Mouse (Mus musculus): ENCODE results near the gene Jsrp1. TPM values are rescaled to one million over a fixed set of nuclear protein-coding genes. Genes with fewer than 3 reads are reported as not detected.

Gene Jsrp1
- polyA plus RNA-seq, 1 experiment: not detected

- peaks cover 6% of the 10 kb centered on the region; the same call in 1 of the 2 replicates for H3K4me1 ChIP-seq (replicated peaks; ENCODE audit: control insufficient read depth, insufficient read depth, low read length)
Observed at GRCm38 (mm10) chr10:80766161-80766815, 47.0 kb downstream of the Jsrp1 start.

GRCm38 (mm10) chr10:80765746-80766145, 47.6 kb downstream of the Jsrp1 start:
- TF ChIP-seq POLR2A (IDR thresholded peaks at IDR 0.05; ENCODE audit: control insufficient read depth, extremely low read depth, insufficient read depth, low read length, poor library complexity) (no peak), CTCF (IDR thresholded peaks at IDR 0.05; ENCODE audit: borderline replicate concordance, control insufficient read depth, extremely low read depth, insufficient read depth, low read length, poor library complexity) (no peak)
- DNase-seq: no peak
- Histone ChIP-seq H3K4me1 (replicated peaks; ENCODE audit: control insufficient read depth, insufficient read depth, low read length) (peaks cover 10% of the 10 kb centered on the region; the same call in 1 of the 2 replicates), H3K27ac (ENCODE audit: control insufficient read depth, insufficient read depth, low read length) (no peak overlapping the region), H3K36me3 (ENCODE audit: control insufficient read depth, insufficient read depth, low read length) (peaks cover 42% of the 10 kb centered on the region), H3K4me3 (ENCODE audit: control insufficient read depth, insufficient read depth, low read length) (no peak overlapping the region), H3K27me3 (ENCODE audit: control insufficient read depth, insufficient read depth, low read length) (no peaks in the 10 kb centered on the region)
- WGBS: 98% methylated on average over 2 of the region's 2 CpGs

More at GRCm38 (mm10) chr10:80766161-80766815, 47.0 kb downstream of the Jsrp1 start:
- Histone ChIP-seq H3K36me3 (ENCODE audit: control insufficient read depth, insufficient read depth, low read length) (peaks cover 47% of the 10 kb centered on the region), H3K27ac (ENCODE audit: control insufficient read depth, insufficient read depth, low read length) (no peak overlapping the region), H3K4me3 (ENCODE audit: control insufficient read depth, insufficient read depth, low read length) (no peak overlapping the region), H3K27me3 (ENCODE audit: control insufficient read depth, insufficient read depth, low read length) (no peaks in the 10 kb centered on the region)
- 98% methylated on average over 10 of the region's 10 CpGs for WGBS
- no peak for DNase-seq
- no peak for TF ChIP-seq CTCF (IDR thresholded peaks at IDR 0.05; ENCODE audit: borderline replicate concordance, control insufficient read depth, extremely low read depth, insufficient read depth, low read length, poor library complexity)
- TF ChIP-seq POLR2A (IDR thresholded peaks at IDR 0.05; ENCODE audit: control insufficient read depth, extremely low read depth, insufficient read depth, low read length, poor library complexity): no peak

- no peak for DNase-seq
- H3K27me3 ChIP-seq (ENCODE audit: control insufficient read depth, insufficient read depth, low read length): no peaks in the 10 kb centered on the region
- peaks cover 26% of the 10 kb centered on the region for H3K36me3 ChIP-seq (ENCODE audit: control insufficient read depth, insufficient read depth, low read length)
- H3K27ac ChIP-seq (ENCODE audit: control insufficient read depth, insufficient read depth, low read length): no peak overlapping the region
- 18% methylated on average over 2 of the region's 2 CpGs for WGBS
- TF ChIP-seq CTCF (IDR thresholded peaks at IDR 0.05; ENCODE audit: borderline replicate concordance, control insufficient read depth, extremely low read depth, insufficient read depth, low read length, poor library complexity) (no peak), POLR2A (IDR thresholded peaks at IDR 0.05; ENCODE audit: control insufficient read depth, extremely low read depth, insufficient read depth, low read length, poor library complexity) (no peak)
- H3K4me3 ChIP-seq (ENCODE audit: control insufficient read depth, insufficient read depth, low read length): no peak overlapping the region
- H3K4me1 ChIP-seq (replicated peaks; ENCODE audit: control insufficient read depth, insufficient read depth, low read length): peaks cover 11% of the 10 kb centered on the region; the same call in 1 of the 2 replicates
Observed at GRCm38 (mm10) chr10:80763502-80763901, 49.8 kb downstream of the Jsrp1 start.

- peaks cover 15% of the 10 kb centered on the region for H3K36me3 ChIP-seq (ENCODE audit: control insufficient read depth, insufficient read depth, low read length)
- peaks cover 24% of the 10 kb centered on the region for H3K4me1 ChIP-seq (replicated peaks; ENCODE audit: control insufficient read depth, insufficient read depth, low read length)
- H3K4me3 ChIP-seq (ENCODE audit: control insufficient read depth, insufficient read depth, low read length): no peak overlapping the region
- H3K27ac ChIP-seq (ENCODE audit: control insufficient read depth, insufficient read depth, low read length): no peak overlapping the region
- H3K27me3 ChIP-seq (ENCODE audit: control insufficient read depth, insufficient read depth, low read length): no peaks in the 10 kb centered on the region
- 78% methylated on average over 3 of the region's 3 CpGs for WGBS
- no peak for DNase-seq
- no peak for TF ChIP-seq CTCF (IDR thresholded peaks at IDR 0.05; ENCODE audit: borderline replicate concordance, control insufficient read depth, extremely low read depth, insufficient read depth, low read length, poor library complexity)
- TF ChIP-seq POLR2A (IDR thresholded peaks at IDR 0.05; ENCODE audit: control insufficient read depth, extremely low read depth, insufficient read depth, low read length, poor library complexity): no peak
Observed at GRCm38 (mm10) chr10:80761821-80762220, 51.5 kb downstream of the Jsrp1 start.

GRCm38 (mm10) chr10:80760596-80761524, 52.4 kb downstream of the Jsrp1 start:
- TF ChIP-seq CTCF (IDR thresholded peaks at IDR 0.05; ENCODE audit: borderline replicate concordance, control insufficient read depth, extremely low read depth, insufficient read depth, low read length, poor library complexity) (no peak), POLR2A (IDR thresholded peaks at IDR 0.05; ENCODE audit: control insufficient read depth, extremely low read depth, insufficient read depth, low read length, poor library complexity) (no peak)
- Histone ChIP-seq H3K4me3 (ENCODE audit: control insufficient read depth, insufficient read depth, low read length) (no peak overlapping the region), H3K4me1 (replicated peaks; ENCODE audit: control insufficient read depth, insufficient read depth, low read length) (peaks cover 33% of the 10 kb centered on the region), H3K27ac (ENCODE audit: control insufficient read depth, insufficient read depth, low read length) (no peak overlapping the region), H3K36me3 (ENCODE audit: control insufficient read depth, insufficient read depth, low read length) (peaks cover 7% of the 10 kb centered on the region), H3K27me3 (ENCODE audit: control insufficient read depth, insufficient read depth, low read length) (no peaks in the 10 kb centered on the region)
- no peak for DNase-seq
- WGBS: 95% methylated on average over 4 of the region's 4 CpGs

GRCm38 (mm10) chr10:80758651-80759050, 54.6 kb downstream of the Jsrp1 start:
- 81% methylated on average over 7 of the region's 7 CpGs for WGBS
- H3K36me3 ChIP-seq (ENCODE audit: control insufficient read depth, insufficient read depth, low read length): no peaks in the 10 kb centered on the region
- H3K27ac ChIP-seq (ENCODE audit: control insufficient read depth, insufficient read depth, low read length): no peak overlapping the region
- TF ChIP-seq POLR2A (IDR thresholded peaks at IDR 0.05; ENCODE audit: control insufficient read depth, extremely low read depth, insufficient read depth, low read length, poor library complexity) (no peak), CTCF (IDR thresholded peaks at IDR 0.05; ENCODE audit: borderline replicate concordance, control insufficient read depth, extremely low read depth, insufficient read depth, low read length, poor library complexity) (no peak)
- no peaks in the 10 kb centered on the region for H3K27me3 ChIP-seq (ENCODE audit: control insufficient read depth, insufficient read depth, low read length)
- no peak overlapping the region for H3K4me3 ChIP-seq (ENCODE audit: control insufficient read depth, insufficient read depth, low read length)
- peaks cover 37% of the 10 kb centered on the region for H3K4me1 ChIP-seq (replicated peaks; ENCODE audit: control insufficient read depth, insufficient read depth, low read length)
- DNase-seq: no peak

Other genes with a start within 250 kb of the Jsrp1 start
- gene Klf16, start 236.2 kb downstream of the Jsrp1 start, polyA plus RNA-seq (2012; rRNA removed): 31.0 and 46.9 TPM in 2 replicates
- 310 and 359 TPM in 2 replicates for gene Abhd17a, start 223.2 kb downstream of the Jsrp1 start, polyA plus RNA-seq (2012; rRNA removed)
- 151 and 156 TPM in 2 replicates for gene Scamp4, start 210.6 kb downstream of the Jsrp1 start, polyA plus RNA-seq (2012; rRNA removed)
- 42.9 and 48.2 TPM in 2 replicates for gene Adat3, start 210.6 kb downstream of the Jsrp1 start, polyA plus RNA-seq (2012; rRNA removed)
- 7.5 and 8.1 TPM in 2 replicates for gene Gm49322, start 207.5 kb downstream of the Jsrp1 start, polyA plus RNA-seq (2012; rRNA removed)
- gene Csnk1g2, start 190.7 kb downstream of the Jsrp1 start, polyA plus RNA-seq (2012; rRNA removed): 492 and 499 TPM in 2 replicates
- gene Btbd2, start 156.4 kb downstream of the Jsrp1 start, polyA plus RNA-seq (2012; rRNA removed): 94.7 and 103 TPM in 2 replicates
- 606 and 621 TPM in 2 replicates for gene Mknk2, start 135.4 kb downstream of the Jsrp1 start, polyA plus RNA-seq (2012; rRNA removed)
- gene Mob3a, start 111.5 kb downstream of the Jsrp1 start, polyA plus RNA-seq (2012; rRNA removed): 252 and 261 TPM in 2 replicates
- 56.4 and 66.9 TPM in 2 replicates for gene Izumo4, start 111.3 kb downstream of the Jsrp1 start, polyA plus RNA-seq (2012; rRNA removed)
- 182 and 195 TPM in 2 replicates for gene Ap3d1, start 71.2 kb downstream of the Jsrp1 start, polyA plus RNA-seq (2012; rRNA removed)
- 121 and 155 TPM in 2 replicates for gene Dot1l, start 58.3 kb downstream of the Jsrp1 start, polyA plus RNA-seq (2012; rRNA removed)
- gene Sf3a2, start 15.3 kb downstream of the Jsrp1 start, polyA plus RNA-seq (2012; rRNA removed): 94.6 and 119 TPM in 2 replicates
- 142 and 153 TPM in 2 replicates for gene Plekhj1, start 14.9 kb downstream of the Jsrp1 start, polyA plus RNA-seq (2012; rRNA removed)
- gene Amh, start 8.3 kb downstream of the Jsrp1 start, polyA plus RNA-seq (2012; rRNA removed): 6.3 and 8.8 TPM in 2 replicates
- gene Oaz1, start 13.2 kb upstream of the Jsrp1 start, polyA plus RNA-seq (2012; rRNA removed): 1,706 and 1,988 TPM in 2 replicates
- 0.10 and 1.0 TPM in 2 replicates for gene Lingo3, start 30.5 kb upstream of the Jsrp1 start, polyA plus RNA-seq (2012; rRNA removed)
- gene Lsm7, start 41.7 kb upstream of the Jsrp1 start, polyA plus RNA-seq (2012; rRNA removed): 187 and 242 TPM in 2 replicates
- gene Sppl2b, start 41.8 kb upstream of the Jsrp1 start, polyA plus RNA-seq (2012; rRNA removed): 153 and 167 TPM in 2 replicates
- gene Tmprss9, start 58.4 kb upstream of the Jsrp1 start, polyA plus RNA-seq (2012; rRNA removed): 0.23 and 0.28 TPM in 2 replicates
- gene Timm13, start 87.5 kb upstream of the Jsrp1 start, polyA plus RNA-seq (2012; rRNA removed): 227 and 310 TPM in 2 replicates
- 44.2 and 52.7 TPM in 2 replicates for gene Lmnb2, start 104.7 kb upstream of the Jsrp1 start, polyA plus RNA-seq (2012; rRNA removed)
- 36.2 and 53.2 TPM in 2 replicates for gene Gadd45b, start 116.6 kb upstream of the Jsrp1 start, polyA plus RNA-seq (2012; rRNA removed)
- gene Gng7, start 201.4 kb upstream of the Jsrp1 start, polyA plus RNA-seq (2012; rRNA removed): 0.63 and 0.80 TPM in 2 replicates
- 0.05 and 0.13 TPM in 2 replicates for gene Diras1, start 212.2 kb upstream of the Jsrp1 start, polyA plus RNA-seq (2012; rRNA removed)
- gene Slc39a3, start 223.9 kb upstream of the Jsrp1 start, polyA plus RNA-seq (2012; rRNA removed): 52.7 and 57.6 TPM in 2 replicates
- gene Sgta, start 246.7 kb upstream of the Jsrp1 start, polyA plus RNA-seq (2012; rRNA removed): 265 and 279 TPM in 2 replicates